Mouse (Mus musculus) urinary bladder, postnatal 36 days (tissue): ENCODE results near the gene Hdac1.
A peak's percentile ranks its signal among the peaks of the same experiment; 100 is the strongest.

Experiments used
- DNase-seq, 2 experiments: peaks; one replicate each; pipeline ENCODE4 v3.0.0; 2022; ENCODE audit warnings: low spot score in 2 of 2, mixed read lengths in 1 of 2

Hdac1 gene

DNA sequence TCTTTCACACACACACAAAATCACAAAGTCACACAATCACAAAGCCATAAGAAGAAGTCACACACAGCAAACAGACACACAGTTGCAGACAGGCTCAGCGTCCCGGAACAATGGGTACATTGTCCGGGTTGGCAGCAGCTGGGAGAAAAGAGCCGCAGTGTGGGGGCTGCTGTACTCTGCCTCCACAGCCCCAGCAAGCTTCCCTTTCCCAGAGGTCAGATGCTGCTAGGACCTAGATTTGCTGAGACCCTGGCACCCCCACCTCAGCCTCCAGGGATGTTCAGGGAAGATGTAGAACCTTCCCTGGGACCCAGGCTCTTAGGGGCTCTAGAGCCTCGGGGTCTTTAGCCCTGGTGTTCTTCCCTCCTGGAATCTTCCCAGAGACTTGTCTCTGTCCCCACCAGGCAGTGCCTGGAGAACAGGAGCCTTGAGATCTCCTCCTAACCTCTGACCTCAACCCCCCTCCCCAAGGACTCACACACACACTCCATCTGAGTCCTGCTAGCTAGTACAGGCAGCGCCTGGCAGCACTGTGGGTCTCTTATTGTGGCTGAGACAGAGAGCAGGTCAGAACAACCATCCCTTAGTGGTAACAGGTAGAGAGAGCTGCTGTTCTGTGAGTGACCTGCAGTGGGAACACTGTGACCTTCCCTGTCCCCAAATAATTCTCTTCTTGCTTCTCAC lies 31.0 kb downstream of the Hdac1 start:
- no peak for DNase-seq

DNA sequence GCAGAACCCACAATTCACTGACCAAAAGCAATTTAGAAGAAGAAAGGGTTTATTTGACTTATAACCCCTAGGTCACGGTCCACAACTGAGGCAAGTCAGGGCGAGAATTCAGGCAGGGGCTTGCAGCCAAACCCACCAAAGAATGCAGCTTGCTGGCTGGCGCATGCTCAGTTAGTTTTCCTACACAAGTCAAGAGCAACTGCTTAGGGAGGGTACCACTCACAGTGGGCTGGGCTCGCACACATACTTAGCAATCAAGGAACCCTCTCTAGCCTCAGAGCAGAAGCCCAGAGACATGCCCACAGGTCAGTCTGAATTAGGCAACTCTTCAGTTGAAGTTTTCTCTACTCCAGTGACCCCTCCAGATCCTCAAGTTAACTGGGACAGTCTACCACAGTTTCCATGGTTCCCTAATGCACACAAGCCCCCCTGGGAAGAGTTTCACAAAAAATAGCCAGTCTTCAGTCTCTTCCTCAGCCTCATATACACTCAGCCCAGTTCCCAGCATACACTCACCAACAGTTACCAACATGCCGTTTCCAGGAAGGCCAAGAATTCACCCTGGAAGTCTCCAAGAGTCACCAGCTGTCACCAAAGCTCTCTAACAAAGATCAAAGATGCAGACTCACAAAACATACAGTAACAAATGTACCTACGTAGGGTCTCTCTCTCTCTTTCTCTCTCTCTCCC lies 31.6 kb downstream of the Hdac1 start:
- no peak for DNase-seq

DNA sequence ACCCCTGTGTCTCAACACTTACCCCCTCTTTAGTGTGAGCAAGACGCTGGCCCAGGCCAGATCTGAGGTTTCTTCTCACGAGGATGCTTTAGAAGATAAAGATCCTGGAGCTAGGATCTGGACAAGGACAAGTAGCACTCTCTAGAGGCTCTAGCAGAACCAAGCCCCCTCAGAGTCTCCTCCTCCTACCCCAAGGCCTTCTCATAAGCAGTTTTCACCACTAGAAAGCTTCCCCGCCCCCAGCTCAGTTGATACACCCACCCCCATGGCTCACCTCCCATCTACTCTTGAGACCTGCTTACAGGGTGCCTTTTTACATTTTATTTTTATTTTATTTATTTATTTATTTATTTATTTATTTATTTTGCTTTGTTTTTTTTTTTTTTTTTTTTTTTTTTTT lies 32.9 kb downstream of the Hdac1 start:
- DNase-seq = no peak

DNA sequence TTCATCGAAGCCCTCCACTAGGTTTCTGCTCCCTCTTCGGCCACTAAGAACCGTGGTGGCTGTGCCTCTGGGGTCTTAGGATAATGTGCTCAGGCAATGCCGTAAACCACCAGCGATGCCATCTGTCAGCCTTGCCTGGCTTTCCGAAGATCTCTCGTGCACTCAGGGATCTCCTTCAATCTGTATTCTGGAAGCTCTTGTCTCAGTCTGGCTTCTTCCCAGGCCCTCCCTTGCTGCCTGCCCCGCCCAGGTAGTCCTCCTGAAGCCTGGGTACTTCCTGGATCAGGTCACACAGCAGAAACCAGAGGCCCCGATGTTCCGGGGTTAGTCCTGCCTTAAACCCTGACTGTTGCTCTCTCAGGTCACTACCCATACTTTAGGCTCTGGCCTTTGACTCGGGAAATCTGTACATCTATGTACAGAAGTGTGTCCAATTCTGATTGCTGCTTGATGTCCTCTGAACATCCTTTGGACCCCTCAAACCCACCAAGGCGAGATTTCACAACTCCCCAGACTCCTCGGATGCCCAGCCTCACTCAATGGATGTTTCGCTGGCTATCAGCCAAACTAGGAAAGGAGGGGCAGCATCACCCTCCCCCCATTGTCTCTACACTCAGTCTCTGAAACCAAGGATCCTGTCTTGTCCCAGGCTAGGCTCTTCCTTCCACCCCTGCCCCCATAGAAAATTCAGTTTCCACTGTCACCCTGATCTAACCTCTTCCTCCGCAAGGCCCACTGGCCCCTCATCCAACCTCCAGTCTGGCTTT lies 33.5 kb downstream of the Hdac1 start:
- peak in 1 of 2 experiments; percentile 25 for DNase-seq

DNA sequence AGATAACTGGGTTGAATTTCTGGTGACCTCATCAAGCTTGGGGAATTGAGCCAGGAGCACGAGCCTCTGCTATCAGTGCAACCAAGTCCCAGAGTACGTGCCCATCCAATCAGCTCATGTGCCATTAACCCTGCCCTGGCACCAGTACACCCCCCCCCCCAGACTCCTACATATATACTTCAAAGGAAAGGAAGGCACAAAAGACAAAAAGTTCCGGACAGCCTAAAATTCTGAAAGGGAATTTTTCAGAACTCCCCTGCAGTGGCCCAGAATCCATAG lies 34.3 kb downstream of the Hdac1 start:
- no peak for DNase-seq

DNA sequence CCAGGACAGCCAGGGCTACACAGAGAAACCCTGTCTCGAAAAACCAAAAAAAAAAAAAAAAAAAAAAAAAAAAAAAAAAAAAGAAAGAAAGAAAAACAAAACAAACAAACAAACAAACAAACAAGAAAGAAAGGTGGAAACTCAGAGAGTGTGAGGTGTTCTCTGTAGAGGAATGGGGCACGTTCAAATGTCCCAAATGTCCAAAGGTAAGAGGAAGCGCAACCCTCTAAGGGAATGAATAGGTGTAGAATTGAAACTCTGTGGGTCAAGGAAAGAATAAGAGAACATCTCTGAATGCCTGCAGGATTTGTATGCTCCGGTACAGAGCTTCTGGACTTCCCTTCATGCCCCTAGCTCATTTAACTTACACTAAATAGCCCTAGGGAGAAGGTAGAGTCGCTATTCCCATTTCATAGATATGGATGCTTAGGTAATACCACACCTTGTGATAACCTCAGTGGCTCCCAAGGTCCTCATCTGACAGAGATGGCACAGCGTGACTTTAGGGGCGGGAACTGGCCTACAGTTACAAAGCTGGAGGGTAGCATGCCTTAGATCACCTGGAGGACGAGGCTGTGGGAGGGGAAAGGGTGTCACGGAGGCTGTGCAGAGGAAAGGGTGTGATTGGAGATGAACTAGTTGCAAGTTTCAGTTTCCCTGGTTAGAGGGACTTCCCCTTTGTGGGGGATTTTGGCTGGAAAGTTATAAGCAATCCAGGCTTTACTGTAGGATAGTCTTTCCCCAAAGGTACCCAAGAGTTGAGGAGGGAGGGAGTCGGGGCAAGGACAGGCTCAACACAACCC lies 34.9 kb downstream of the Hdac1 start:
- no peak for DNase-seq

DNA sequence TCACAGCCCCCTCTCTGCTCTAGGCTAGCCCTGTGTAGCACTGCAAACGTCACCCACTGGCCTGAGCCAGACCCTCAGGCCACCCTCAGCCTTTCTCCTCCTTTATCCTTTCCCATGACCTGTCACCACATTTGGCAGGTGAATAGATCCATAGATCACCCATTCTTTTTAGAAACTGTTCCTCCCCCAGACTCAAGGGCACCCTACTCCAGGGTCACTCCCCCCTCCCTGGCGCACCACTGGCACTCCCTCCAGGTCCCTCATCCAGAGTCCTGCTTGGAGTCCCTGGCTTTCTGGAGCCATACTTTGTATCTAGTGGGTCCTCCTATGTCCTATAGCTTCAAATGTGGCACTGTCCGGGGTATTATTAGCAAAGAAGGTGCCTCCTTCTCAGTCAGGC lies 37.0 kb downstream of the Hdac1 start:
- no peak for DNase-seq

DNA sequence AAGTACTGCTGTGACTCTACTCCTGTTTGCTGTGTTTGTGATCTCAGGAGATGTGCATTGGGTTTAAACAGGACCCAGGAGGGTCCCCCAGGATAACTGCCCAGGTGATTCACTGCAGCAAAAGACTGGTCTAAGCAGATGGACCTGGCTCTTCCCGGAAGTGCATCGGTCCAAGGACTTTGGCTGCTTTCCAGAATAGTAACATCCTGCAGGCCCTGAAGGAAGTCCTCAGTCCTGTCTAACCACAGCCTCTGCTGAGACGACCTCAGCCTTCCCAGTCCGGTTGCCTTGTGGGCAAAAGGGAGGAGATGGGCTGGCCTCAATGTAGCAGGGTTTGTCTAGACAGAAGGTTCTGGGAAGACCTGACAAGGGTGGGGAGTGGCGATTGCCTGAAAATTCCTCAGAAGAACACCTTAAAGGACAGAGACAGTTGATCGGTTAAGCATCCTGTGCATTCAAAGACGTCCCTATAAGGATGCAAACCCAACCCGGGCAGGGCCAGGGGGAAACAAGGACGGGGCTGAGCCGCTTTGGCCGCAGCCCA lies 39.5 kb downstream of the Hdac1 start:
- DNase-seq = no peak

DNA sequence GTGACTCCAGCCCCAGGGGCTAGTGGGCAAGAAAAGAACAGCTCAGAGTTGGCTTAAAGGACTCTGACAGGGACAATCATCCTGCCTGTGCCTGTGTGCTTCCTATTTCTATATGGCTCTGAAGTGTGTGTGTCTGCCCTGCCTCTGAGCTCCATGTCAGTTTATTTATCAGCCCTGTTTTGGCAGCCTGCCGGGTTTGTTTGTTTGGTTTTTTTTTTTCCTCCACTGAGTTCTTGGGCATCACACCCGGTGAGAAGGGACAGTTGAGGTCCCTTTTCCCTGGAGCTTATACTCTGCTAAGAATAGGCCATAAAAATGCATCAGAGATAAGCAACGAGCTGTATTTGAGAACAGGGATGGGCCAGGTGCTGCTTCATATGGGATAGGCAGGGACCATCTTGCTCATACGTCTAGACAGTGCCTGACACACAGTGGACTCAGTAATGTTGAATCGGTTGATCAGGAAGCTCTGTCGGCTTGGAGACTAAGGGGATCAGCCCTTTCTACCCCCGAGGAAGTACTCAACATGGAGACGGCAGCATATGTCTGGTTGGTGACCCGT lies 40.1 kb downstream of the Hdac1 start:
- peak in 1 of 2 experiments; percentile 22 for DNase-seq

DNA sequence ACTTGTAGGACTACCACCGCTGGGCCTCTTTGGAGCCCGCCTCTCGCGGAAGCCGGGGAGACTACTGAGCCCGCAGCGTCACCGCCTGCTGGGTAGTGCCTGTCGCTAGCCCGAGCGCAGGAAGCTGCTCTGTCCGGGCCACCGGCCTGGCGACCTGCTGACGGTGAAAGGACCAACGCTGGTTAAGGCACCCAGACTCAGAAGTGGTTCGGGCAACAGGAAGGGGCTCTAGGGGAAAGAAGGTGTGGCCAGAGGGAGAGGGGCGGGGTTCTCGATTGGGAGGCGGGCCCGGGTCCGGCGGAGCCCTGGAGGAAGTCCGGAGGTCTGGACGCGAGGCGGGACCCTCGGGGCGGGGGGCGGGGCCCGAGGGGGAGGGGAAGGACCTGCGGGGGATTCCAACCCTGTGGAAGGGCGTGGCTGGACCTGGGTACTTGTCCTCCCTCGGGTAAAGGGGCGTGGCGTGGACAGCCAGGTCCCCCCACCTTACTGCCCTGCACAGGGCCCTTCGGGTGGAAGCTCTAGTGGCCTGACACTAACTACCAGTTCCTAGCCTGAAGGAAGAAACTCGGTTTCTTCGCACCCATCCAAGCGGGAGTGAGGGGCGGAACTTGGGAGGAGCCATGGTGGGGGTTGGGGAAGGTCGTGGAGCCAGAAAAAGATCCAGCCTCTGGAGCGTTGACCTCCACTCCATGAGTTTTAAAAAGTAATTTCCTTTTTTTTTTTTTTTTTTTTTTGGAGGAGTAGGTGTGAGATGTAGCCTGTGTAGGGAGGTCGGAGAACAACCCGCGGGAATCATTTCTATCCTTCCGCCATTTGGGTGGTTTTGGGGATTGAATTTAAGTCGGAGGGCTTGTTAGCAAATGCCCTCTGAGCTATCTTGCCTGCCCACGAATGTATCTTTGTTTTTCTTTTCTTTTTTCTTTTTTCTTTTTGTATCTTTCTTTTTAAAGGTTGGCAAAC lies 41.6 kb downstream of the Hdac1 start:
- DNase-seq = peak; percentile 89 to 91

DNA sequence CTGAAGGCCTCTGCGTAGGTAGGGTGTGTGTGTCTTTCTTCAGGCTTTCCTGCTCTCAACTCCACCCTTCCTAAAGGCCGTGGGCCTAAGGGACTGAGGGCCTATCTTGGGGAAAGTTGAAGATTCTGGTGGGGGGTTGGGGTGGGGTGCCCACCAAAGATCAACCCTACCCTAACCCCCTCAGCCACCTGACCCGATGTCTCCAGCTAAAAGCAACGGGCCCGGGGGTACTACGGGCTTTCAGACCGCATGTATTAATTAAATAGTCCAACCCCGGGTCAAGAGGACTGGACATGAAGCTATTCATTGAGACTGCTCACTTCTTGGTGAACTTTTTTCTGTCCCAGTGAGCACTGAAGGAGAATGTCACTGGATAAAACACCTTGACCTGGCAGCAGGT lies 42.5 kb downstream of the Hdac1 start:
- DNase-seq = no peak

DNA sequence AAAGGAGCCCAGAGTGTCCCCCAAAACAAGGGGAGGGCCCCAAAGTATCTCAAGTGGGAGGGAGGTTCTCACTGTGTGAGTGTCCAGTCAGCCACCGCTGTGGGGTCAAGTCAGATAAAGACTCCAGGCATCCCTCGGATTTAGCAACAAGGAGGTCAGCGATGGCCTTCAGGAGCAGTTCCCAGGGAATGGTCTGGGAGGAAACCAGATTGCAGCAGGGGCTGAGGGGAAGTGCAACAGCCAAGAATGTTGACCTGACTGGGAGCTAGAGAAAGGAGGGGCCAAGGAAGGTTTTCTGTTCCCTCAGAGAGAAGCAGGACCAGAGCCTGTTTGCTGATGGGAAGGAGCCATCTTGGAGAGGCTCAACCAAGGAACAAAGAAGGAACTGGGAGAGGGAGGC lies 43.6 kb downstream of the Hdac1 start:
- DNase-seq = no peak

DNA sequence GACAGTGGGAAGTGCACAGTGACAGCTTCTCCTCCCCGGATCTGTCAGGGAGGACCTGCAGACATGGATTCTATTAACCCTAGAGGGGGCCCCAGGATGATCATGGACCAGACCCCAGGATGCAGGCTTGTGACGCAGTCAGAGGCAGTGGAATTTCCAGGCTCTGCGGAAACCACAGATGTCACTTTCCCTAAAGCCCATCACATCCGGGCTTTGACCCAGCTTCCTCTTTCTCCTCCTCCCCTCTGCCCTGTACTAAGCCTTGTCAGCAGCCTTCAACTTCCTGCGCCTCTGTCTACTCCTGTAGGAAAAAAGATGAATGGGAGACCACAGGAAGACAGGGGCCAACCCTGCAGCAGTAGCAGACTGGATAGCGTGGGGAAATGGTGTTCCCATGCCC lies 45.9 kb downstream of the Hdac1 start:
- no peak for DNase-seq

DNA sequence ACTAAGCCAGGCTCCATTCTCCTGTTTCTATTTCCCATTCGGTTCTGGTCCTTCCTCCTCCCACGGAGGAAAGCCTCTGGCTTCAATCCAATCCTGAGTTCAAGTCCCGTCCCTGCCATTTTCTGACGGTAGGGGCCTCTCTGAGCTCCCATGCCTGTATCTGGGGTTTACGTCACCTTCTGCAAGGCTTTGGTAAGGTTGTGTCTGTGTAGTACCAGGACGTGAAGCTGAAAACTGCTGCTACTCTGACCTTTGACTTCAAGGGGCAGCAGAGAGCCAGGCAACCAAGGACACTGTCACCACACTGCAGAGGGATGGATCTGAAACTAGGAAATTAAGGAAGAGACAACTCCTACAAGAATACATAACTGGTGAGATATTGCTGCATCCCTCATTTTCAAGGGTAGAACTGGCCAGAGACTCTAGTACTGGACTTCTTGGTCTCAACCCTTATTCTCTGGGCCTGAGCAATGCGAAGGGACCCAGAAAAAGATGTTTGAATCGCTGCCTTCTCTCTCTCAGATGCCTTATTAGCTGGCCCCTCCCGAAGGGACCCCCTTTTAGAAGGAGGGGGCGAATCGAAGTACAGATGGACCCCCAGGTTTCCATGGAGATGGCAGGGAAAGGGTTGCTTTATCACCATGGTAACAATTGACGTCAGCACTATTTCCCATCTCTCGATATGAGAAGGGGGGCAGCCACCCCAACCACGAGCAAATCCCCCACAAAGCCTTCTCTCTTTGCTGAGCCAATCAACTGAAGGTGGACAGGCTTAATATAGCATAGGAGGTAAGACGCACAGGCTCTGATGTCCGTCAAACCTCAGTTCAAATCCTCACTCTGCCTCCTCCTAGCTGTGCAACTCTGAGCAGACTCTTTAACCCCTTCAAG lies 46.6 kb downstream of the Hdac1 start:
- DNase-seq = no peak

DNA sequence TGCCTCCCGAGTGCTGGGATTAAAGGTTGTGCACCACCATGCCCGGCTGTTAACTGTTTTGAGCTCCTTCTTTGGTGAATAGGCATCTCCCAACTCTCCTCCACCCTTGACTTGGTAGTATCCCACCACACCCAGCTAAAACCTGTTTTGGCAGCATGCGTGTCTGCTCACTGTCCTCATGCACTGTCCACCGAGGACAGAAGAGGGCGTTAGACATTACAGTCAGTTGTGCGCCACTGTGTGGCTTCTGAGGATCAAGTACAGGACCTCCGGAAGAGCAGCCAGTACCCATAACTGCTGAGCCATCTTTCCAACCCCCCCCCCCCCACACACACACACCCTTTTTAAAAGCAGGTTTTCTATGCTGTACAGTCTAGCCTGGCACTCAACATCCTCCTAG lies 47.8 kb downstream of the Hdac1 start:
- DNase-seq = no peak

DNA sequence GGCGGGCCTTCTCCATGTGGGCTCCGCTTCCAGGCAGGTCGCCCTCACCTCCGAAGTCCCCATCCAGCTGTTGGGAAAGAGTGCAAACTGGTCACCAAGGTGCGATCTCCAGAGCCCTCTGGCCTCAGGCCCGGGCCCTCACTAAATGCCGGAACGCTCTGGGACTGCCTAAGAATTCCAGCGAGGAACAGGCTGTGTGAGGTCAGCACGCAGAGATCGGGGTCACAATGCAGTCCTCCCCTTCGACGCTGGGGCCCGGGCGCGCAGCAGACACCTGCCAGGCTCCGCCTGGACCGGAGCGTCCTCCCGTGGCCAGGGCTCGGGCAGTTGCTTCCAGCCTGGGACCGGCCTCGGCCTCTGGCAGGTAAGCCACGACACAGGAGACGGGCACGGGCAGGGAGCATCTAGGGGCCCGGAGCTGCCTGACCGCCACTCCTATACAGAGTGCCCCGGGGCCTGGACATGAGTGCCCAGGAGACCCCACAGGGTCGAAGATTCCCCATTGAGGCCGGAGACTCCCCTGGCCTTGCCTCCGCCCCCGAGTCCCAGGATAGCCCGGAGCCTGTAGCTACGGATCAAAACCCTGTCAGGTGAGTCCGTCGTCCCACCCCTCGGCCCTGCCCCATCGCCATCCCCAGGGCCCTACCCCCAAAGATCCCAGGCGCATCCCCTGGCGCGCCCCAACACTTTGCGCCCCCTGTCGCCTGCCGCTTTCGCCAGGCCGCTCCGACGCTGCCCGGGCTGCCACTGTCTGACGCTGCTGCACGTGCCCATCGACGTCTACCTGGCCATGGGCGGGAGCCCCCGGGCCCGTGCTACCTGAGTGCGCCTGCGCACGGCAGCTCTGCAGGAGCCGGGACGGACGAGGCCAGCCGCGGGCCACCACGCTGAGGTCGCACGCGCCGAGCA lies 51.3 kb downstream of the Hdac1 start, which contains the start of the genes Tssk3 and Fam229a:
Gene Tssk3, minus strand, starts transcription at position 51 of the 909 bp plus-strand sequence.
Gene Fam229a, plus strand, starts transcription at position 219 of the 909 bp plus-strand sequence.
- DNase-seq = peak; percentile 59 to 69

DNA sequence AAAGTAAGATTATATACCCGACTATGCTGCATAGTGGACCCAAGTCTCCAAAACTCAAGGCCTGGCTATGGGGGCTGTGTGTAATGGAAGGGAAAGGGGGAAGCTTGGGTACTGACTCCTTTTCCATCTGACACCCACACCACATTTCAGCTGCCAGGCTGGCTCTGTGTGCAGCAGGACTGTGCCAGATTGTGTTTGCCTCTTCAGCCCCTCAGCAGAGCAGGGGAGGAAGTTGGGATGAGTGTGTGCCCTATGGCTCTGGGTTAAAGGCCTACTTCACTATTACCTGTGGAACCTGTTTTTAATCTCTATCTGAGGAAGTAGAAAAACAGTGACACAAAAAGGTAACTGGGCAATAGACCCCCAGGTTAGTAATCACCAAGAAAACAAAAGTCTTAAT lies 61.4 kb downstream of the Hdac1 start:
- DNase-seq = peak; percentile 34 to 39

DNA sequence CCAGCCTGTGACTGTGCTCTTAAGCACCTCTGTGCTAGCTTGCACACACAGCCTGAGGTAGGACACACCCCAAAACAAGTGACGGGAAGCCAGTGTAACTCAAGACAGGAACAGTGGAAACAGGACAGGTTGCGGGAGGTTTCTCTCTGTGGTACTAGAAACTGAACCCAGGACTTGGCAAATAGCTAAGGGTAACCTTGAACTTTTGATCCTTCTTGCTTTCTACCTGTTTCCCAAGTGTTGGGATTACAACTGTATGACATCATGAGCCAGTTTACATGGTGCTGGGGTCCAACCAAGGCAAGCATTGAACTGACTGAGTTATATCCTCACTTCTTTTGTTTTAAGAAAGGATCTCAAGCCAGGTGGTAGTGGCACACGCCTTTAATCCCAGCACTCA lies 62.6 kb downstream of the Hdac1 start:
- DNase-seq = no peak
